Mouse (Mus musculus) bone marrow macrophage, adult 2 months (primary cell): ENCODE measurements around the gene Hist2h3c1.

Experiments
- CTCF ChIP-seq: IDR thresholded peaks from 2 replicates; pipeline ENCODE4 v1.5.1; 2012; ENCODE audit warnings: low read depth, mild to moderate bottlenecking, low read length, moderate library complexity
- POLR2A ChIP-seq: IDR thresholded peaks from 2 replicates; pipeline ENCODE4 v1.6.1; 2012; ENCODE audit warnings: mild to moderate bottlenecking, low read depth, low read length, borderline replicate concordance

DNA sequence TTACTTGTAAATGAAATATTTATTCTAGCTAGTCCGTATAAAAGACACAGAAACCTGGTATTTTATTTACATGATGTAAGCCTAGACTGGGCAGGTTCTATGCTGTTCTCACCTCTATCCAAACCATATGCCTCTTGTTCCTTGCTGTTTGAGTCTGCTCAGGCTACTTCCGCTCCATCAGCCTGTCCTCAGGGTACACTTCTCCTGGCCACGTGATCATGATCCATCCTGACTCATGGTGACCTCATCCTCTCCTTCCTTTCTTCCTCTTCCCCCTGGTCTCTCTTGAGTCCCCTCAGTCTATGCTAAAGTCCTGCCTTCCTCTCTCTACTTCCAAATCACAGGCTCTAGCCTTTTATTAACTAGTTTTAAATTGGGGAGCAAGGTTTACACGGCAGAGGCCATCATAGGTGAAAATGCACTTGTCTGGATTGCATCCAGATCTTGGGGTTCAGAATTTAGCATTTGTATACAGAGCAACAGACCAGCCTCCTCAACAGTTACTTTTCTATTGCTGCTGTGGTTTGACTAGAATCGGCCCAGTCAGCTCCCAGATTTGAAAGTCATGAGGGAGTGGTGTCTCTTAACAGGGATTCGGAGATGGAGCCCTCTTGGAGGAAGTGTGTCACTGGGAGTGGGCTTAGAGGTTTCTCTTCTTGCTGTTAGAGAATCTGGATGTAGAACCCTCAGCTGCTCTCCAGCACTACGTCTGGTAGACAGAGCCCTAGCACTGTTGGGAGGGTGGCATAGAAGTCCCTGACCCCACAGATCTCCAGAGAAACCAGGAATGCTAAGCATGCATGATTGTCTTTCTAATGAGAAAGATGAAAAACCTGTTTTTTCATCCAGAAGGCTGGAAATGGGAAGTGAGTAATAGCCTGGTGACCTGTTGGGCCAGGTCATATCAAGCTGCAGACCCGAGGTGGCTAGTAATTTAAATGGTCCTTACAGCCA, 19.5 kb upstream of the Hist2h3c1 start:
- TF ChIP-seq CTCF (no peak), POLR2A (no peak)
